Mouse (Mus musculus) lung, postnatal 0 days (tissue): Measurements from ENCODE around the gene Fnbp1l. TPM values are rescaled to one million over a fixed set of nuclear protein-coding genes. Genes with fewer than 3 reads are reported as not detected.

Experiments
- ATAC-seq: fragments of 200-750 bp; cut with Nextera tagmentation; 2 replicates; pipeline ENCODE4 v1.8.0; 2017; ENCODE audit warnings: moderate library complexity
- DNase-seq: peaks from one replicate; pipeline ENCODE4 v3.0.0-alpha.2; 2016; ENCODE audit warnings: low spot score
- H3K27ac ChIP-seq: fragments of 300-500 bp; sonication (generic); 2 replicates; pipeline ENCODE4 v1.5.1; 2014; ENCODE audit warnings: antibody characterized with exemption, mild to moderate bottlenecking, low read length, mixed read lengths
- H3K27me3 ChIP-seq: fragments of 300-500 bp; sonication (generic); replicated peaks from 2 replicates; pipeline ENCODE4 v1.6.1; 2014; ENCODE audit warnings: low read length, mixed read lengths; ENCODE audit not compliant: insufficient read depth
- H3K36me3 ChIP-seq: fragments of 300-500 bp; sonication (generic); 2 replicates; pipeline ENCODE4 v1.6.1; 2014; ENCODE audit warnings: low read length, mixed read lengths; ENCODE audit not compliant: insufficient read depth
- H3K4me1 ChIP-seq: fragments of 300-500 bp; sonication (generic); 2 replicates; pipeline ENCODE4 v1.6.1; 2014; ENCODE audit warnings: antibody characterized with exemption, low read depth, low read length, mixed read lengths; ENCODE audit not compliant: insufficient read depth
- H3K4me2 ChIP-seq: fragments of 300-500 bp; sonication (generic); replicated peaks from 2 replicates; pipeline ENCODE4 v1.6.1; 2014; ENCODE audit warnings: low read depth, mild to moderate bottlenecking, low read length, moderate library complexity, mixed read lengths
- H3K4me3 ChIP-seq: fragments of 300-500 bp; sonication (generic); 2 replicates; pipeline ENCODE4 v1.5.1; 2014; ENCODE audit warnings: low read depth, low read length
- H3K9ac ChIP-seq: fragments of 300-500 bp; sonication (generic); replicated peaks from 2 replicates; pipeline ENCODE4 v1.6.1; 2014; ENCODE audit warnings: low read depth, mild to moderate bottlenecking
- H3K9me3 ChIP-seq: fragments of 300-500 bp; sonication (generic); 2 replicates; pipeline ENCODE4 v1.6.1; 2016; ENCODE audit warnings: low read length, mixed read lengths
- CTCF ChIP-seq: IDR thresholded peaks from 2 replicates; pipeline ENCODE4 v1.5.1; 2016; ENCODE audit warnings: antibody characterized with exemption, mild to moderate bottlenecking
- EP300 ChIP-seq: IDR thresholded peaks from 2 replicates; pipeline ENCODE4 v1.6.1; 2016; ENCODE audit warnings: antibody characterized with exemption, mild to moderate bottlenecking, control low read depth
- WGBS: fragments of 180-500 bp; shearing (Covaris S2); extraction: QIAGEN DNeasy Blood & Tissue Kit; methylation state at CpG from one replicate; pipeline ENCODE4 v1.1.7; 2014; 5-methylcytosine and 5-hydroxymethylcytosine counted together
- polyA plus RNA-seq: library from polyadenylated mRNA; unstranded; fragments of >200 nt; fragmentation: Nextera tagmentation; extraction: Ambion mirVana; gene quantifications from 2 replicates; pipeline ENCODE4 v1.2.1, GENCODE M21; 2015

The Fnbp1l gene
- polyA plus RNA-seq, 1 experiment from 2014 or later, result 32.3 TPM

GRCm38 (mm10) chr3:122566549-122566948, 53.0 kb downstream of the Fnbp1l start:
- ATAC-seq (peak; percentile 67), DNase-seq (peak; percentile 62)
- Histone ChIP-seq H3K9me3 (no peaks in the 10 kb centered on the region), H3K36me3 (no peaks in the 10 kb centered on the region), H3K9ac (no peak overlapping the region), H3K4me2 (no peak overlapping the region), H3K27me3 (no peaks in the 10 kb centered on the region), H3K27ac (no peak overlapping the region), H3K4me1 (peaks cover 3% of the 10 kb centered on the region; the same call in 1 of the 2 replicates), H3K4me3 (no peak overlapping the region)
- no peak for TF ChIP-seq EP300
- no peak for TF ChIP-seq CTCF
- WGBS, result 39% methylated on average over 4 of the region's 4 CpGs

- no peak for TF ChIP-seq CTCF
- TF ChIP-seq EP300, result no peak
- Histone ChIP-seq H3K4me3 (no peak overlapping the region), H3K27ac (no peak overlapping the region), H3K9ac (no peak overlapping the region), H3K9me3 (no peaks in the 10 kb centered on the region), H3K4me2 (no peak overlapping the region), H3K36me3 (no peaks in the 10 kb centered on the region), H3K4me1 (peaks cover 3% of the 10 kb centered on the region; the same call in 1 of the 2 replicates), H3K27me3 (no peaks in the 10 kb centered on the region)
- DNase-seq (peak; percentile 13), ATAC-seq (no peak)
- 63% methylated on average over 3 of the region's 3 CpGs for WGBS
Observed at GRCm38 (mm10) chr3:122566112-122566511, 53.4 kb downstream of the Fnbp1l start.

- no peak overlapping the region for H3K27ac ChIP-seq
Observed at GRCm38 (mm10) chr3:122565285-122565684, 54.2 kb downstream of the Fnbp1l start.

GRCm38 (mm10) chr3:122557766-122558165, 61.7 kb downstream of the Fnbp1l start:
- Histone ChIP-seq H3K27me3 (no peaks in the 10 kb centered on the region), H3K4me3 (no peak overlapping the region), H3K4me2 (no peak overlapping the region), H3K27ac (no peak overlapping the region), H3K4me1 (no peaks in the 10 kb centered on the region), H3K36me3 (no peaks in the 10 kb centered on the region), H3K9ac (no peak overlapping the region), H3K9me3 (no peaks in the 10 kb centered on the region)
- 58% methylated on average over 2 of the region's 2 CpGs for WGBS
- no peak for TF ChIP-seq EP300
- no peak for TF ChIP-seq CTCF
- no peak for ATAC-seq
- DNase-seq, result no peak

More at GRCm38 (mm10) chr3:122565285-122565684, 54.2 kb downstream of the Fnbp1l start:
- Histone ChIP-seq H3K4me1 (peaks cover 3% of the 10 kb centered on the region; the same call in 1 of the 2 replicates), H3K4me3 (no peak overlapping the region), H3K36me3 (no peaks in the 10 kb centered on the region), H3K27me3 (no peaks in the 10 kb centered on the region), H3K9ac (no peak overlapping the region), H3K4me2 (no peak overlapping the region), H3K9me3 (no peaks in the 10 kb centered on the region)
- WGBS, result 12% methylated on average over 7 of the region's 7 CpGs
- DNase-seq (peak; percentile 71), ATAC-seq (peak; percentile 89)
- TF ChIP-seq EP300, result peak; percentile 32; the same call in 1 of the 2 replicates
- no peak for TF ChIP-seq CTCF

GRCm38 (mm10) chr3:122551174-122551573, 68.3 kb downstream of the Fnbp1l start:
- no peak for ATAC-seq
- WGBS, result 59% methylated on average over 3 of the region's 3 CpGs
- DNase-seq, result peak; percentile 53
- Histone ChIP-seq H3K9me3 (no peaks in the 10 kb centered on the region), H3K4me3 (no peak overlapping the region), H3K27ac (no peak overlapping the region), H3K27me3 (no peaks in the 10 kb centered on the region), H3K4me1 (no peaks in the 10 kb centered on the region), H3K4me2 (no peak overlapping the region), H3K36me3 (peaks cover 9% of the 10 kb centered on the region; the same call in 1 of the 2 replicates), H3K9ac (no peak overlapping the region)
- no peak for TF ChIP-seq CTCF
- TF ChIP-seq EP300, result peak; percentile 47; the same call in 1 of the 2 replicates

GRCm38 (mm10) chr3:122547469-122547868, 72.0 kb downstream of the Fnbp1l start:
- Histone ChIP-seq H3K27ac (no peak overlapping the region), H3K9me3 (no peaks in the 10 kb centered on the region), H3K4me3 (no peak overlapping the region), H3K4me1 (no peaks in the 10 kb centered on the region), H3K9ac (no peak overlapping the region), H3K27me3 (no peaks in the 10 kb centered on the region), H3K4me2 (no peak overlapping the region), H3K36me3 (peaks cover 17% of the 10 kb centered on the region; the same call in 1 of the 2 replicates)
- ATAC-seq, result no peak
- WGBS, result 74% methylated on average over 4 of the region's 4 CpGs
- TF ChIP-seq CTCF, result no peak
- TF ChIP-seq EP300, result no peak
- no peak for DNase-seq

GRCm38 (mm10) chr3:122545346-122545745, 74.2 kb downstream of the Fnbp1l start:
- ATAC-seq (no peak), DNase-seq (no peak)
- Histone ChIP-seq H3K9ac (no peak overlapping the region), H3K9me3 (no peaks in the 10 kb centered on the region), H3K4me3 (no peak overlapping the region), H3K27ac (no peak overlapping the region), H3K4me1 (no peaks in the 10 kb centered on the region), H3K4me2 (no peak overlapping the region), H3K36me3 (peaks cover 29% of the 10 kb centered on the region; the same call in 1 of the 2 replicates), H3K27me3 (no peaks in the 10 kb centered on the region)
- no peak for TF ChIP-seq EP300
- TF ChIP-seq CTCF, result no peak
- 76% methylated on average over 2 of the region's 2 CpGs for WGBS
